Mouse (Mus musculus) limb, embryonic 14.5 days (tissue): ENCODE data around the gene Vps53. TPM values are rescaled to one million over a fixed set of nuclear protein-coding genes. Genes with fewer than 3 reads are reported as not detected.

Experiments
- ATAC-seq: fragments of 200-750 bp; cut with Nextera tagmentation; 2 replicates; pipeline ENCODE4 v1.8.0; 2017; ENCODE audit warnings: low read depth, moderate number of reproducible peaks, moderate TSS enrichment; ENCODE audit not compliant: low FRiP score
- DNase-seq: peaks from one replicate; pipeline ENCODE4 v3.0.0-alpha.2; 2015; ENCODE audit warnings: low spot score
- H3K27ac ChIP-seq: fragments of 300-500 bp; sonication (generic); replicated peaks from 2 replicates; pipeline ENCODE4 v1.5.1; 2014; ENCODE audit warnings: low read depth, mild to moderate bottlenecking, low read length, moderate library complexity, mixed read lengths
- H3K27me3 ChIP-seq: fragments of 300-500 bp; sonication (generic); 2 replicates; pipeline ENCODE4 v1.6.1; 2014; ENCODE audit warnings: low read length, mixed read lengths; ENCODE audit not compliant: control insufficient read depth, insufficient read depth
- H3K36me3 ChIP-seq: fragments of 300-500 bp; sonication (generic); 2 replicates; pipeline ENCODE4 v1.6.1; 2014; ENCODE audit warnings: mild to moderate bottlenecking, low read length, moderate library complexity, mixed read lengths; ENCODE audit not compliant: control insufficient read depth, insufficient read depth
- H3K4me1 ChIP-seq: fragments of 300-500 bp; sonication (generic); 2 replicates; pipeline ENCODE4 v1.6.1; 2014; ENCODE audit warnings: antibody characterized with exemption, low read length, mixed read lengths; ENCODE audit not compliant: control insufficient read depth, insufficient read depth
- H3K4me2 ChIP-seq: fragments of 300-500 bp; sonication (generic); replicated peaks from 2 replicates; pipeline ENCODE4 v1.6.1; 2014; ENCODE audit warnings: low read depth, mild to moderate bottlenecking, low read length, moderate library complexity; ENCODE audit not compliant: severe bottlenecking
- H3K4me3 ChIP-seq: fragments of 300-500 bp; sonication (generic); replicated peaks from 2 replicates; pipeline ENCODE4 v1.5.1; 2014; ENCODE audit warnings: low read length
- H3K9ac ChIP-seq: fragments of 300-500 bp; sonication (generic); 2 replicates; pipeline ENCODE4 v1.6.1; 2014; ENCODE audit warnings: mild to moderate bottlenecking, low read depth, low read length, moderate library complexity; ENCODE audit not compliant: severe bottlenecking
- H3K9me3 ChIP-seq: fragments of 300-500 bp; sonication (generic); 2 replicates; pipeline ENCODE4 v1.6.1; 2016; ENCODE audit warnings: low read length; ENCODE audit not compliant: control insufficient read depth
- POLR2A ChIP-seq: fragments of 200-500 bp; IDR thresholded peaks from 2 replicates; pipeline ENCODE4 v1.8.0; 2012; ENCODE audit warnings: inconsistent platforms, mild to moderate bottlenecking, moderate library complexity, borderline replicate concordance; ENCODE audit not compliant: insufficient read depth, insufficient read length; ENCODE audit errors: extremely low read depth
- WGBS: fragments of 180-500 bp; shearing (Covaris S2); extraction: QIAGEN DNeasy Blood & Tissue Kit; methylation state at CpG from one replicate; pipeline ENCODE4 v1.1.7; 2014; 5-methylcytosine and 5-hydroxymethylcytosine counted together
- polyA plus RNA-seq, 2 experiments: library from polyadenylated mRNA; depleted of rRNA in 1 of 2; stranded (reverse) in 1 of 2; unstranded in 1 of 2; fragments of >200 nt; fragmentation: Nextera tagmentation in 1 of 2; extraction: Ambion mirVana in 1 of 2; gene quantifications; 2 replicates each; pipeline versions ENCODE4 v1.2.1 to v1.2.3; 2012 to 2014

Vps53 gene
- polyA plus RNA-seq, 2 experiments, result 29.6 to 37.3 TPM

DNA sequence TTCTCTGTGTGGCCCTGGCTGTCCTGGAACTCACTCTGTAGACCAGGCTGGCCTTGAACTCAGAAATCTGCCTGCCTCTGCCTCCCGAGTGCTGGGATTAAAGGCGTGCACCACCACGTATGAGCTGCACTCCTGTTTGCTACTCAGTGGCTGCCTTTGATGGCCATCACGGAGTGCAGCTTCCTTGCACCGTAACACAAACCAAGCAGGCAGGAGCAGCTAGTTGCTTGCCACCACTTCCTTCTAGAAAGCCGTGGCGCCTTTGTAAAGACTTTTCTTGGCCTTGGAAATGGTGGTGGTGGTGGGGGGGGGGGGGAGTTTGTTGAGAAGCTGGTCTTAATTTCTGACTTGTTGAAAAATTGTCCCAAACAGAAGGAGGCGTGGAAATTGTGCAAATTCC is 139.3 kb downstream of the Vps53 start:
- Histone ChIP-seq H3K9me3 (no peaks in the 10 kb centered on the region), H3K4me1 (peaks cover 11% of the 10 kb centered on the region), H3K27me3 (no peaks in the 10 kb centered on the region), H3K4me2 (no peak overlapping the region), H3K36me3 (peaks cover 3% of the 10 kb centered on the region; the same call in 1 of the 2 replicates), H3K9ac (no peak overlapping the region), H3K27ac (no peak overlapping the region), H3K4me3 (no peak overlapping the region)
- ATAC-seq, result no peak
- WGBS, result 88% methylated on average over 8 of the region's 8 CpGs
- no peak for TF ChIP-seq POLR2A
- DNase-seq, result no peak

DNA sequence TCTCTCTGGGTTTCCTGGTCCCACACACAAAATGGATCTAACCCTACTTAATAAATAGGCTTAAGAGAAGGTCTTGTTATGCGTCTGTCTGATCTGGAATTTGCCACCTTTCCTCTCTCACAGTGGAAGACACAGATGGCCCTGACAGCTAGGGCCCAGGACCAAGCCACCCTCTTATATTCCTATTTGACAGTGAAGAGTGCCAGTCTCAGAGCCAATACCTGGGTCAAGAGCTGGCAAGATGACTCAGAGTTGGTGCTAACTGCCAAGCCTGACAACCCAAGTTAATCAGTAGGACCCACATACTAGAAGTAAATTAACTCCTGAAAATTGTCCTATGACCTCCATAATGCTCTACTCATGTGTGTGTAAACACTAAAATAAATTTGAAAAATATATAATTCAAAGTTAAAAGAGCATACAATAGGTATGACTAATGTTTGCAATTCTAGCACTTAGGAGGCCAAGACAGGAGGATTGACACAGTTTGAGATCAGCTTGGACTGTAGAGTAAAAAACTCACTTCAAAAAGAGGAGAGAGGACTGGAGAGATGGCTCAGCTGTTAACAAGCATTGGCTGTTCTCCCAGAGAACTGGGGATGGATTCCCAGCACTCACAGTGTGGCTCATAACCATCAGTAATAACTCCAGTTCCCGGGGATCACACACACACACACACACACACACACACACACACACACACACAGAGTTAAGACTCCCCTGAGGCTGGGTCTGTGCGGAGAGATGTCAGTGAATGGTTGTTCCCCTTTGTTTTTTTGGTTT is 140.0 kb downstream of the Vps53 start:
- no peak for TF ChIP-seq POLR2A
- Histone ChIP-seq H3K4me3 (no peak overlapping the region), H3K9me3 (no peaks in the 10 kb centered on the region), H3K27ac (no peak overlapping the region), H3K27me3 (no peaks in the 10 kb centered on the region), H3K9ac (no peak overlapping the region), H3K4me1 (peaks cover 11% of the 10 kb centered on the region), H3K36me3 (peaks cover under 1% of the 10 kb centered on the region; the same call in 1 of the 2 replicates), H3K4me2 (no peak overlapping the region)
- 79% methylated on average over 3 of the region's 3 CpGs for WGBS
- DNase-seq (no peak), ATAC-seq (no peak)

DNA sequence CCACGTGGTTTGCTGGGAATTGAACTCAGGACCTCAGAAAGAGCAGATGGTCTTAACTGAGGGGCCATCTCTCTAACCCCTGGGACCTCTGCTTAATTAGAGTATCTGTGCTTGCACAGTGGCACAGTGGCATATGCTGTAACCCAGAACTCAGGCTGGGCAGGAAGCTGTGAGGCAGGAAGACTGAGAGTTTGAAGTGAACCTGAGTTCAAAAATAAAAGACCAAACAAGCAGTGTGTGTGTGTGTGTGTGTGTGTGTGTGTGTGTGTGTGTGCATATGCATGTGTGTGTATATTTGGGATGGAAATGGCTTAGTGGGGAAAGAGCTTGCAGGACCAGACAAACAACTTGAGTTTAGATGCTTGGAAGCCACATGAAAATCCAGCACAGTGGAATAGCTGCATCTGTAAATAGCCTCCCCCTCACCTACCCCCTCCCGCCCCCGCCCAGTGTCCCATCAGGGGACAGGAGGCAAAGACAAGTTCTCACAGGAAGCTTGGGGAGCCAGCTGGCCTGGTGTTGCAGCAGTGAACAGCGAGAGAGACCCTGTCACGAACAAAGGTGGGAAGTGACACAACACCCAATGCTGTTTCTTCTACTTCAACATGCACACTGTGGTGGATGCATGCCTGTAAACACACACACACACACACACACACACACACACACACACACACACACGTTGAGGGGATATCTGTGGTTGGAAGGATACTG is 141.7 kb downstream of the Vps53 start:
- Histone ChIP-seq H3K9ac (no peak overlapping the region), H3K4me2 (no peak overlapping the region), H3K27ac (no peak overlapping the region), H3K27me3 (no peaks in the 10 kb centered on the region), H3K4me3 (no peak overlapping the region), H3K4me1 (peaks cover 5% of the 10 kb centered on the region; the same call in 1 of the 2 replicates), H3K9me3 (no peaks in the 10 kb centered on the region), H3K36me3 (no peaks in the 10 kb centered on the region)
- WGBS, result 33% methylated on average over 6 of the region's 6 CpGs
- DNase-seq (no peak), ATAC-seq (no peak)
- no peak for TF ChIP-seq POLR2A

DNA sequence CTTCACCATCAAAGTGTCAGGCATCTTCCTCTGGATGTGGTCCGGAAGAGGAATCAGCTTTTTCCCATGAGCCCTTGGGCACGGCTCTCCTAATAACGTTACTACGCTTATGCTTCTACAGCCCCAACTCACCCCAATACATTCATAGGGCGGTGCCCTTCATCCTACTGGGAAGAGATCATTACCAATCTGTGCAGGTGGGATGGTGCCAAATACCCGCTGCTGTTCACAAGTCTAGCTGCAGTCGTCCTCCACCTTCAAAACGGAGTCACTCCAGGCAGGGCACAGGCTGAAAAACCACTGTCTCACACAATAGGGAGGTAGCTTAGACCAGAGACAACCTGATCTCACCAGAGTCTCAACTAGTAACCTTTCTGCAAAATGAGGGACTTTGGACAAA is 144.3 kb downstream of the Vps53 start:
- DNase-seq (no peak), ATAC-seq (no peak)
- Histone ChIP-seq H3K27ac (no peak overlapping the region), H3K27me3 (no peaks in the 10 kb centered on the region), H3K4me1 (no peaks in the 10 kb centered on the region), H3K9ac (no peak overlapping the region), H3K4me2 (no peak overlapping the region), H3K36me3 (no peaks in the 10 kb centered on the region), H3K4me3 (no peak overlapping the region), H3K9me3 (no peaks in the 10 kb centered on the region)
- WGBS, result 78% methylated on average over 8 of the region's 8 CpGs
- no peak for TF ChIP-seq POLR2A

DNA sequence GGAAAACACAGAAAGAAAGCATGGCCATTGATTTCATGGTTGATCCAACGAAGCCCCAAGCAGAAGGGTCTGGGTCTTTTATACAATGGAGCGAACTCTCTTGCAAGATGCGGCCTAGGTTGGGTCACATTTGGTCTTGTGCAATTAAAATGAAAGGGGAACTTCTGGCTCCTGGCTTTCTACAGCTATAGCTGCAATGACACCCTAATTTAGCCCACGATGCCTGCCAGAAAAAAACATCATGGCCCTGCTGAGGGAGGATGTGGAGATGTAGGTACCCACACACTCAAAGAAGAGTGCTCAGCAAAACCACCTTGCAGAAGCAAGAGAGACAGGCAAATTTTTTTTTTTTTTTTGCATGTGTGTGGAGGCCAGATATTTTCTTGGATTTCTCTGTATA is 145.6 kb downstream of the Vps53 start:
- no peaks in the 10 kb centered on the region for H3K27me3 ChIP-seq
- ATAC-seq, result no peak
- no peak overlapping the region for H3K4me3 ChIP-seq
- DNase-seq, result no peak
- H3K4me1 ChIP-seq, result no peaks in the 10 kb centered on the region
- H3K9ac ChIP-seq, result no peak overlapping the region
- no peak for TF ChIP-seq POLR2A
- WGBS, result 70% methylated on average over 4 of the region's 4 CpGs
- no peaks in the 10 kb centered on the region for H3K9me3 ChIP-seq
- H3K36me3 ChIP-seq, result no peaks in the 10 kb centered on the region
- no peak overlapping the region for H3K27ac ChIP-seq
- no peak overlapping the region for H3K4me2 ChIP-seq
